Mouse (Mus musculus): ENCODE results near the gene Tkfc. TPM values are rescaled to one million over a fixed set of nuclear protein-coding genes. Genes with fewer than 3 reads are reported as not detected.

The Tkfc gene
- total RNA-seq (2021), result 10 to 100 TPM; 25.5 to 29.9 TPM

DNA sequence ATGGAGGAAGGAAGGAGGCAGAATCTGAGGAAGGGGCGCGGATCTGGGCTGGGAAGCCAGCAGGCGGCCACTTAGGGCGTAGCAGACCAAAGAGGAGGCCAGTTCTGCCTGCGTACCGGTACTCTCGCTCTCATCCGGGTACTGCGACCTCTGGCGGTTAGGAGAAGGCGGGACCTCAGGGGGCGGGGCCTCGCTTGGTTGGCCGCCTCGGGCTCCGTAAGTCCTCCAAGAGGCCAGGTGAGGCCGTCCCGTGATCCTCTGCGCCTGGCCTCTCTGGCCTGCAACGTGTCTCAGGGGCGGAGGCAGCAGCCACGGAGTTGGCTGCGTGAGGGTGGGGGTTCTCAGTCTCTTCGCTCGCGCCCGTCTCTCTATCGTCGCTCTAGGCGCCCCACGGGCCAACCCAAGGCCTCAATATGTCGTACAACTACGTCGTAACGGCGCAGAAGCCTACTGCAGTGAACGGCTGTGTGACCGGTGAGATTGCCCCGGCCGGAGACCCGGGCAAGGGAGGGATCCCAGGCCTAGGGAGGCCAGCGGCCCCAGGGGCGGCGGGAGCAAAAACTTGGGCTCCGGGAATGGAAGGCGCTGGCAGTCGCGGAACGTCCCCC lies at the start of gene Tkfc, which contains the start of gene Ddb1:
Gene Tkfc (minus strand): TSS at position 362 of the 608 bp plus-strand sequence.
Gene Ddb1 (plus strand): TSS at position 35 of the 608 bp plus-strand sequence.
- DNase-seq, result peak; percentile 99
- intact Hi-C loops (cut with DNase I), result loop anchor here (5.0 kb wide), 2 partner anchors 48 to 63 kb away; partner anchors contain the start of gene Tmem216

DNA sequence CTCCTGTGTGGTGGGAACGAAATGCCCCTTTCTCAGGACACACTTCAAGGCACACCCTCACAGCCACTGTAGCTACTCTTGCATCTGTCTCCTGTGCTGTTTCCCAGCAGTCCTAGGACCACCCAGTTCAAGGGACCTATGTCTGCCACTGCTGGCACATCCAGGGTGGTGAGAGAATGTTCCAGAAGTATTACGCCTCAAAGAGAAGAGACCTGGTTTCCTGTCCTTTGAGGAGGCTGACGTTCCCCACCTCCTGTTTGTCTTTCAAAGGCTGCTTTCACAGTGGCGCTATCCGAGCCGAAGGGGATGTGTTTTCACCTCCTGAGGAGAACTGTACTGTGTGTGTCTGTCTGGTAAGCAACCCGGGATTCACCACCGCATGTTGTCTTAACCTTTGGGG lies 42.7 kb upstream of the Tkfc start:
- no peak for DNase-seq
- intact Hi-C loops (cut with DNase I), result no loop called here

DNA sequence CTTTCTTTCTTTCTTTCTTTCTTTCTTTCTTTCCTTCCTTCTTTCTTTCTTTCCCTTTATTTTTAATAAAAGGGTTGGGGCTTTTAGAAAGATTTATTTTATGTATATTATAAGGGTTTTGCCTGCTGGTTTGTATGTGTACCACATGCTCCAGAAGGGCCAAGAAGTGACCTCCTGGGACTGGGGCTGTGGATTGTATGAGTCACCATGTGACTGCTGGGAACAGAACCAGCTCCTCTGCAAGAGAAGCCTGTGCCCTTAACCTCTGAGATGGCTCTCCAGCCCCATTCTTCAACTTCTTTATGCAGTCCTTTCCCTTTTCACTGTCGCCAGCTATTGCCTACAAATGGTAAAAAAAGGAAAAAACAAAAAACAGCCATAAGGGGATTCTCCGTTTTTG lies 40.2 kb upstream of the Tkfc start:
- intact Hi-C loops (cut with DNase I), result no loop called here
- no peak for DNase-seq

DNA sequence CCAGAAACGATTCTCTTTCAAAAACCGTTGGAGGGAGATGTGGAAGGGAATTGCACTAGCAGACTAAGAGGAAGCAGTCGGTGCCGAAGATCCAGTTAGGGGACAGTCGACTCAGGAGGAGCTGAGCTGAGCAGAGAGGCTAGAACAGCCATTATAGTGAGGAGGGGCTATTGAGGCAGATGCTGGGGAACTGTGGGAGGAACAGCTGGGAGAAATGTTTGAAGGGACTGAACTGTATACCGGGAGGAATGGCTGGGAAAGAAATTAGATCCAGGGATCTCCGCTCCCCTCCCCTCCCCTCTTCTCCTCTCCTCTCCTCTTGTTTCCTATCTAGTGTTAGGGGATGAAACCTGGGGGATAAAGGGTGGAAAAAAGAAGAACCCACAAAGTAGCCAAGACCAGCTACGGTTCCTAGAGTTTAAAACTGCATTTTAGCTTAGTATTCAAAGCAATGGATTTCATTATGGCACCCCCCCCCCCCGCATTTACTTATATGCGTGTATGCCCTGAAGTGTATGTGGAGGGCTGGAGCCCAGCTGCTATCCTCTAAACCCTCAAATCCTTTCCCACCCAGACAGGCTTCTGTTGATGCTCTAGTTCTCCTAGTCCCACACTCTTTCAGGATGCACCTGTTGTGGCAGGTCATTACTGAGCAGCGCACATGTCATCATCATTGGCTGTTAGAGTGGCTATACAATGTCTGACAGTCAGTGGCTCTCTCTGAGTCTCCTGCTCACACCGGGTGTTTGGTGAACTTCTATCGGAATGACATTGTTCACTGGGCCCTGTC lies 35.3 kb upstream of the Tkfc start:
- DNase-seq, result no peak
- intact Hi-C loops (cut with DNase I), result no loop called here

DNA sequence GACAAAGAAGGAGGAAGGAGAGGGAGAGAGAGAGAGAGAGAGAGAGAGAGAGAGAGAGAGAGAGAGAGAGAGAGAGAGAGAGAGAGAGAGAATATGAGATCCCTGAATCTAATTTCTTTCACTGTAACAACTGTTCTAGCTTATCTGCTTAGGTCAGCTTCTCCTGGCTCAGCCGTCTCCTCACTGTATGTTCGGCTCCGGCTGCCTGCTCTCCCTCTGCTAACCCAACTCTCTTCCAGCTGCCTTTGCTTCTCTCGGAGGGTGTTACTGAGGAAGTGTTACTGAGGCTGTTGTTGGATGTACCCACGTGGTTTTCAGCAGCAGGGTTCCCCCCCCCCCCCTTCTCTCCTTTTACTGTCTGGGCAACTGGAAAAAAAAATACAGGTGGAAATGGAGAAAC lies 34.6 kb upstream of the Tkfc start:
- intact Hi-C loops (cut with DNase I), result no loop called here
- DNase-seq, result no peak

DNA sequence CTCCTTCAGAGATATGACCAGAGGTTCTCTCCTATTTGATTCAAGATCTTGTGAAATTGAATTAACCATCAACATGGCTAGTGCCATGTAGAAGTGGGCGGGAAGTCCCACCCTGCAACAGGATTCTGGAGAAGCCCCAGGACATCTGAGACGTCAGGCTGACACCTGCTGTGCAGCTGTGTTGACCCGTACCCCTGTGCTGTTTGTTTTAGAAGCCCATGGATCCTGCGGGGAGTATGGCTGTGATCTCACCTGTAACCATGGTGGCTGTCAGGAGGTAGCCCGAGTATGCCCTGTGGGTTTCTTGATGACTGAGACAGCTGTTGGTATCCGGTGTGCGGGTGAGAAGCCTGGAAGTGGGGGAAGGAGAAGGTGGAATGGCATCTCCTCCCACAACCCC lies 32.4 kb upstream of the Tkfc start:
- intact Hi-C loops (cut with DNase I), result no loop called here
- no peak for DNase-seq

DNA sequence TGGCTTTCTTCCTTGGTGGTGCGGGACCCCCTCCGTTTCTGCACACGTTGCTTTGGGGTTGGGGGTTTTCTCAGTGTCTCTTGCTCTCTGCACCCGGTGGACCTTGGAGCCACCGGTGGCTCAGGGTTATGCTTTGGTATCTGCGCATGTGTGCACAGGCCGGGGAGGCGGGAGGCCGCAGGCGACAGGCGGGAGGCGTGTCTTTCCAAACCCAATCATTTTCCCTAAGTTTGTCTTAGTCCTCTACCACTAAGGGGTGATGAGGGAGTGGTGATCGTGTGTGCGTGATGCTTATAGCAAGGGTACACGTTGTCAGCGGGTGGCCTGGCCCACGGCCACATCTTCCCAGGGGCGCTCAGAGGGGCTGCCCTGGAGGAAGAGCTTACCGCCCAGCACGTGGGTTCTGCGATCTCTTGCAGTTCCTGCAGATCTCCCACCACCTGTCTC lies 29.4 kb upstream of the Tkfc start:
- intact Hi-C loops (cut with DNase I), result no loop called here
- DNase-seq, result peak; percentile 56

DNA sequence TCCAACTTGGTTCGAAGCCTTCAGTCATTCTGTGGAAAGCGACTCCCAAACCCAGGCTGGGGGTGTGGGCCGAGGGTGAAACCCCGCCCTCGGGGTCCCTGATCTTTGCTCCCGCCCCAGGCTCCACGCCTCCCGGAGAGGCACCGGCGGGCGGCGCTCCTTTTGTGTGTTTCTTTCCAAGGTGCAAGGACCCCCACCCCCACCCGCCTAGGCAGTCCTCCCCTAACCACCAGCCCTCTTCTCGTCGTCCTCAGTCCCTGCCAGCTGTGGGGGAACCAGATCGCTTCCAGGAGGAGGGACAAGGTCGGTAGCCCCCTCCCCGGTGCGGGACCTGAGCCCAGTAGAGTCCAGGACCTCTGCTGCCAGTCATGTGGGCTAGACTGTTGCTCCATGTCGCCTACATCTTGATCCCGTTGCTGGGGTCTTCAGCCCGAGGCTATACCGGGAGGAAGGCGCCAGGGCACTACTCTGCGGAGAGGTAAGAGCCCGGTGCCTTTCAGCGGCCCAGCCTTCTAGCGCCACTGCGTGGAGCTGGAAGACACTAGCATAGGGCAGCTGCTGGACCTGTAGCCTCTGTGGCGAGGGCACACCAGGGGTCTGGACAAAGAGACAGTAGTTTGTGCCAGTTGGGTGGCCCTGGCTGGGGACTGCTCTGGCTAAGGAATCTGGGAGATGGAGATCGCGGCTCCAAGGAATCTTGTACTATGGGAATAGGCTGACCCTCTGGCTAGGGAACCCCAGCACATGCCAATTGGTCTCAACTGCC lies 28.8 kb upstream of the Tkfc start, which contains the start of gene Vwce:
Gene Vwce (plus strand): TSS at position 108 of the 766 bp plus-strand sequence.
- intact Hi-C loops (cut with DNase I), result no loop called here
- DNase-seq, result peak; percentile 50

DNA sequence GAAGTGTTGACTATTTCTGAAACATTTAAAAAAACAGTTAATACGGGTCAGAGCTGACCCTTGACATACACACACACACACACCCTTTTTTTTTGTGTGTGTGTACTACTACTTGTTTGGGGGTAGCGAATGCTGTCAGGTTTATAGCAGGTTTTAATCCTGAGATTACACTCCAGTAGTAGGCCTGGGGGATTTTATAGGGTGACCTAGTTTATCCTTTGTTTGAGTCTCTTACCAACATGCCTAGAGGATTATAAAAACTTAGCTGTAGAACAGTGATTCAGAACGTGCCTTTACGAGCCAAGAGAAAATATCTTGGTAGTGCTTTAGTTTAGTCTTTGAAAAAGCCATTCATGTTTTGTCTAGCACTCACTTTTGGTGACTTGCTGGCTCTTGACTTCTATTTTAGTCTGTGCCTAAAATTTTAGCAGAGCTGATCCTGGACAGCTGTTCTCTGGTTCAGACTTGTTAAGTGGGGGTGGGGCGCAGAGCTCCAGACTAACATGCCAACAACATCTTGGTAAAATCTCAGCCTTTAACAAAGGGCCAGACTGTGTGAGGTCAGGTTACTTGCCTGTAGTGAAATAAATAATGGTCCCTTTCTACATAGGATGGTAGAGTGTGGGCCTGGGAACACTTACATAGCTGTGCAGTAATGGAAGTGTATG lies 3.3 kb upstream of the Tkfc start:
- DNase-seq, result no peak
- intact Hi-C loops (cut with DNase I), result loop anchor here (5.0 kb wide), 2 partner anchors 51 to 66 kb away; partner anchors contain the start of gene Tmem216

DNA sequence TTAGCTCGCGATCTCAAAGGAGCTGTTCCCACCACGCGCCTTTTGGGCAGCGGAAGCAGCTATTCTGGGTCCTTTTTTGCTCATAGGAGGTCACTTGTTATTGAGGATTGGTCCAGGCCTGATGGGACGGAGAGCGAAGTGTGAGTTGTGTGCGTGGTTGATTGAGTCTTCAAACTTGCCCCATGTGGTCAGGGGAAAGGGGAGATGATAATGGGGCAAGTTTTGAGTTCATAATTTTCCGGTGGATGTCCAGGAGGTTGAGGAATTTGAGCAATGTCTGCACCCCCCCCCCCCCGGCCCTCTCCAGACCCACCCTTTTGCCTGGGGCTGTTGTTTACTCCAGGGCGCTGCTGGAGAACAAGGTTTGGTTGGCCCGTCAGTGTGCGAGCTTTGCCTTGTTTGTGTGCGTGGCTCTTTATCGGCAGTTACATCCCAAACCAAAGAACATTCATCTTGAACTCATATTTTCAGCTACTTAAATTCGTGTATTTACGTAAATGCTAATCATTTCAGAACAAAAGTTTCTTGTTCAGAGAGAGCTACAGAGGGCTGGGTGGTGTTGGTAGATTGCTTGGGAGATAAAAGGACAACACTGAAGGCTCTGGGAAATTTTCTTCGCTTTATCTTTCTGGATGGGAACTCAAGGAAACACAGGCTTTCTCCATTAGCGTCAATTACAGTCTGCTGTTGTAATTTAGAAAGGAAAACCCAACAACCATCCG lies 608 bp upstream of the Tkfc start:
- DNase-seq, result no peak
- intact Hi-C loops (cut with DNase I), result loop anchor here (5.0 kb wide), 2 partner anchors 49 to 64 kb away; partner anchors contain the start of gene Tmem216

DNA sequence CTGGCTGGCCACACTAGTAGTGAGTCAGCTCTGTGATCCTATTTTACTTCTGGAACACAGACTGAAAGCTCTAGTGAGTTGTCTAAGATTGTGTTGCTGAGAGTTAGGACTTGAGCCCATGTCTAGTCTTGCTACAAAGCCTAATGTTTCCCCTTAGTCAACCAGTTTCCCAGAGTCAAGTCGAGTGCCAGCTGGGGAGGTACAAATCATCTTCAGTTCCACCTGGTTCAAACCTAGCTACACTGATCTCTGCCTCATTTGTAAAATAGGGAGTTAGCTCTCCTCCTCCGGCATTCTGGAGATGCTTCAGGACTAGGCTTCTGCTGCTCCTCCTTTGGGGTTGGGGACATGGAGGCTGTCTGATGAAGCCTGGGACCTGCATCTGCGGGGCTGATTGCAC lies 920 bp downstream of the Tkfc start:
- intact Hi-C loops (cut with DNase I), result no loop called here
- no peak for DNase-seq

DNA sequence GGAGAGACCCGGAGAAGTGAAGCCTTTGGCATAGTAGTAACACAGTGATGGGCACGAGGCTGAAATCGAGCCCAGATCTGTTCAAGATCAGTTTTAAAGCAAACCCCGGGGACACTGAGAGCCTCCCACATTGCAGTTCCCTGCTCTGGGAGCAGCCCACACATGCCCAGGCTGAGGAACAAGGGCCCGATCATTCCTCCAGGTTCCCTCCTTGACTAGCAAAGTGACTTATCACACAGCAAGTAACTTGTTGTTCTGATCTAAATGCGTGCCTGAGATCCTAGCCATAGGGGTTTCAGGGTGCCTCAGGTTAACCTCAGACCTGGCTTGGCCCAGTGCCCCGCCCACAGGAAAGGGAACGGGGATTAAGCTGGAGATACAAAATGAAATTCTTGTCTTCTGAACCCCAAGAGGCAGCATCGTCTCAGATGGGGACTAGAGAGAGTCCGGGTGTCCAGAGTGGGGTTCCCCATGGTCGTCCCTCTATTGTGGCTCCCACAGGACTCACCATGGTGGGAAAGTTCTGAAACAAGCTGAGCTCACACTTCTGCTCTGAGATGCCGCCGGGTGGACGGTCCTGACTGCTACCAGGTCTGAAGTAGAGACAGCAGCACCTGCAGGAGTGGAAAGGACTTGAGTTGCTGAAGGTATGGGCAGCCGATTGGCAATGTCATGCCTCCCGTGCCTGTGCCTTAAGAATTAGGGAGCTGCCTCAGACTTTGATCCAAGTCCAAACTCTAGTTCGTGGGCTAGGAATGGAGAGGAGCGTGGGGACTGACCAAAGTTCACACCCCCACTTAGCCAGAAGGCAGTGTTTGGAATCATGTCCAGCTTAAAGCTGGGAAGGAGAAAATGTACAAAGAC lies 1.6 kb downstream of the Tkfc start:
- intact Hi-C loops (cut with DNase I), result no loop called here
- no peak for DNase-seq

DNA sequence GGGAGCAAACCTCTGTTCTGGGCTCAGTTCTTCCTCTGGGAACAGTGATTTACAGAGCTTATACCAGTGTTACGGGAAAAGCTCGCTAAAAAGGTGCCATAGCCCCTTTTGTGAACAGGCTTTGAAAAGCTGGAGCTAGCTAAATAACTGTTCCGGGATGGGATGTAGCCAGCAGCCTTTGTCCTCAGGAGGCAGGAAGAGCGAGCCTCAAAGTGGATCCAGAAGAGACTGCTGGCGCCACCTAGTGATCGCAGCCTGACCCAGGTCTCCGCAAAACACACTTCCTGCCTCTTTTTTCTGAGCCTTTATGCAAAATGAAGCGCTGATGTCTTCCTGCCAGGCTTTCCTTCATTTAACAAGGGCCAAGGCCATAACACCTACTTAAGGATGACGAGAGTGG lies 2.7 kb downstream of the Tkfc start:
- peak; percentile 92 for DNase-seq
- intact Hi-C loops (cut with DNase I), result no loop called here

DNA sequence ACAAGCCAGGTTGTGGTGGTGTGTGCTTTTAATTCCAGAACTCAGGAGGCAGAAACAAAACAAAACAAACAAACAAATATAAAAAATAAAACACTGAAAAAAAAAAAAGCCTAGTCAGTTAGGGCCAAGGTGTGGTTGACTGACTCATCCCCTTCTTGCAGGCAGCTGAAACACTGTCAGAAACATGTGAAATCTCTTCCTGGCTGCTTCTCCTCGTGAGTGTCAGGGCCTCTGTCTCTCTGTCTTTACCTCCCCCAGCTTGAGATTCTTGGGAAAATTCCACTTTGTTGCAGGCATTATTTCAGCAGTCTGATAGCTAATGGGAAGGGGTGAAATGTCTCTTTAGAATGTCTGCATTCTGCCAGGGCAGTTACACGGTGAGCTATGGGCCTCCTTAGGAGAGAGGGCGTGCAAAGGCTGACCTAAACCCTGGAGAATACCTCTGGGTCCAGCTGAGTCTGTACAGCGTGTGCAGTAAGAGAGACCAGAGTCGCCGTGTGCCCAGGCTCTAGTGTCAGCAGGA lies 3.1 kb downstream of the Tkfc start:
- no peak for DNase-seq
- intact Hi-C loops (cut with DNase I), result no loop called here

DNA sequence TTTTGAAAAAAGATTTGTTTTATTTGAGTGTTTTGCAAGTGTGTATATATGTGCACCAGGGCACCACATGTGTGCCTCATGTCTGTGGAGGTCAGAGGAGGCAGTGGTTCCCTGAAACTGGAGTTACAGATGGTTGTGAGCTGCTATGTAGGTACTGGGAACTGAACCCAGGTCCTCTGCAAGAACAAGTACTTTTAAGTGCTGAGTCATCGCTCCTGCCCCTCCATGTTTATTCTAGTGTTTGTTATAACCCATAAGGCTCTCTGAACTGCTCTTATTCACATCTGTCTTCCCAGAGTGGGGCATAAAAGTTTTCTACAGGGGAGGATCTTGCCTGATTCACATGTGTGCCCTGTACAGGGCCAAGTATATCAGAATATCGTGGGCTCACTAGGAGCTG lies 5.8 kb downstream of the Tkfc start:
- intact Hi-C loops (cut with DNase I), result no loop called here

DNA sequence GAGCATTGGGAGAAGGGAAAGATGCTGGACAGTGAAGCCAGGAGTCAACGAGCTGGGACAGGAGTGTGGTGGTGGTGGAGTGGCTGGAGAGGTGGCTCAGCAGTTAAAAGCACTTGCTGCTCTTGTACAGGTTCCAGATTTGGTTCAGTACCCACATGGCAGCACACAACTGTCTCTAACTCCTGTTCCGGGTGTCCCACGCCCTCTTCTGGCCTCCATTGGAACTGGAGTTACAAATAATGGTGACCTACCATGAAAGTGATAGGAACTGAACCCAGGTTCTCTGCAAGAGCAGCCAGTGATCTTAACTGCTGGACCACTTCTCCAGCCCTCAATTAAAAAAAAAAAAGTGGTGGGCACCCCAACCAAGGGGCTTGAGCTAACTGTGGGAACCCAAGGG lies 7.3 kb downstream of the Tkfc start:
- intact Hi-C loops (cut with DNase I), result no loop called here
- DNase-seq, result no peak

More for the DNA sequence above, 5.8 kb downstream of the Tkfc start:
- DNase-seq, result no peak

DNA sequence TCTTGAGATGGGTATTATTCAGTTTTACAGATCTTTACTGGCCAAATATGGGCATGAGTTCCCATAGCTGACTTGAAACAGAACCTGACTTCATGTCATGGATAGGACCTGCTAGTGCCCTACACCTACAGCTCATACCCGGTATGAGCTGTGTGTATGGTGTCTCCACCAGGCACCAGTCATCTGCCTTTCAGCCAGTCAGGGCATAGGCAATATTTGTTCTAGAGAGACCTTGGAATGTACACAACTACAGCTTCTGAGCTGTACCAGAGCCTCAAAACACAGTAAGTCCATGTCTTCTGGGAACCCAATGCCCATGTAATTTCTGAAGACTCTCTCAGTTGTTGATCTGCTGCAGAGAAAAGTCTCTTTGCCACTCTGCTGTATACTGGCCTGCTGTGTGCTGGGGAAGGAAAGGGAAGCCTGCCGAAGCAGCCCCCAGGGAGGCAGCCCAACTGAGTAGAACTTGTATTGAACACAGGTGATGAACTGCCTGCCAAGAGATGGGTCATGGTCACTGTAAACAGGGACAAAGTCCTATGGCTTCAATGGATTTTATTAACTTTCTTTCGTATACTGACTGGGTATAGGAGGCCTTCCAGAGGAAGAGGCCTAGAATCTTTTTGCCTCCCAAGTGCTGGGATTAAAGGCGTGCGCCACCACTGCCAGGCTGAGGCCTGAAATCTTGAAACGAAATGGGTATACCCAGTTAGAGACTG lies 13.6 kb downstream of the Tkfc start:
- DNase-seq, result no peak

DNA sequence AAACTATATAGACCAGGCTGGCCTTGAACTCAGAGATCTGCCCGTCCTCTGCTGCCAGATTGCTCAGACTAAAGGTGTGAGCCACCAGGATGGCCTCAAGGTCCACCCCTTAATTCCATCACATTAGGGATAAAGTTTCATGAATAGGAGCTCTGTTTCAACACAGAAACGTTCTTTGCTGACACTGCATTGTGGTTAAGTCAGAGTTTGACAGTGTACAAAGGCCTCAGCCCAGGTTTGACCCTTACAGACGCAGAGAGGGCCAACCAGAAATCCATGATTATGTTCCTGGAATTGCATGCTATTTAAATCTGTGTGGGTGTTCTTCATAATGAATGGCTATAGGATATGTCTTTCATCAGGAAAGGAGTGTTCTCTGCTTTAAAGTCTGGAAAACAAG lies 15.2 kb downstream of the Tkfc start:
- DNase-seq, result no peak
- intact Hi-C loops (cut with DNase I), result no loop called here

More for the DNA sequence above, 13.6 kb downstream of the Tkfc start:
- intact Hi-C loops (cut with DNase I), result no loop called here

All from left cerebral cortex, postnatal 4 days (tissue).